Mouse (Mus musculus) spleen, postnatal 10 days (tissue): ENCODE results near the gene Actr8.

Source experiments
- DNase-seq, 2 experiments: peaks; one replicate each; pipeline ENCODE4 v3.0.0; 2021 to 2022; ENCODE audit warnings: low spot score in 2 of 2

Gene Actr8

GRCm38 (mm10) chr14:30039413-30039812 is 61.3 kb downstream of the Actr8 start:
- DNase-seq, result no peak

- DNase-seq, result no peak
Measured at GRCm38 (mm10) chr14:30041836-30042235, 63.7 kb downstream of the Actr8 start.

- DNase-seq, result no peak
Measured at GRCm38 (mm10) chr14:30043356-30043940, 65.3 kb downstream of the Actr8 start.

- no peak for DNase-seq
Measured at GRCm38 (mm10) chr14:30045239-30045638, 67.1 kb downstream of the Actr8 start.

GRCm38 (mm10) chr14:30045704-30046220 is 67.6 kb downstream of the Actr8 start:
- no peak for DNase-seq

- DNase-seq, result no peak
Measured at GRCm38 (mm10) chr14:30046976-30047375, 68.8 kb downstream of the Actr8 start.

- peak in 1 of 2 experiments; percentile 26 for DNase-seq
Measured at GRCm38 (mm10) chr14:30048049-30048448, 69.9 kb downstream of the Actr8 start.

GRCm38 (mm10) chr14:30050280-30050679 is 72.1 kb downstream of the Actr8 start:
- no peak for DNase-seq

GRCm38 (mm10) chr14:30054922-30055321 is 76.8 kb downstream of the Actr8 start:
- no peak for DNase-seq
